Mouse (Mus musculus): ENCODE results near the gene Cbln4. TPM values are rescaled to one million over a fixed set of nuclear protein-coding genes. Genes with fewer than 3 reads are reported as not detected.

Cbln4 gene
- 37.8 and 38.2 TPM in 2 replicates for polyA plus RNA-seq (2015; fragmentation: Nextera tagmentation; extraction: Ambion mirVana)

DNA sequence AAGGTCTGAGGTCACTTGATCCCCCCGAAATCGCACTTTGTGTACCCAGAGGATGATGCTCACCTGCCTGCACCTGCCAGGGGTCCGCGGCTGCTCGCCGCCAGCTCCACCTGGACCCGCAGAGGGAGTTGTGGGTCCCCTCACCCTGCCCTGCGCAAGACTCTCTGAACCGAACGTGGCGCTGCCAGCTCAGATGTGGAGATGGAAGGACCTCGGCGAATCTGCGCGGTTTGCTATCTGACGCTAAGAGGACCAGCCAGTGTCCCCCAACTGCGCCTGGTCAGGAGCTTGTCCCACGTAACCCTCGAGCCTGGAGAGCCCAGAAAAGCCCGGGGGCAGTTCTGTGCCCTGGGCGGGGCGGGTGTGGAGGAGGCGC, at the start of gene Cbln4:
Gene Cbln4 (minus strand): TSS at position 232 of the 376 bp plus-strand sequence.
- Histone ChIP-seq H3K4me1 (replicated peaks) (peaks cover 35% of the 10 kb centered on the region), H3K4me2 (peak within 1 kb of the TSS; percentile 97), H3K27me3 (peaks cover 23% of the 10 kb centered on the region), H3K36me3 (no peaks in the 10 kb centered on the region), H3K27ac (replicated peaks) (peak within 1 kb of the TSS; percentile 71), H3K9ac (peak within 1 kb of the TSS; percentile 63), H3K9me3 (no peaks in the 10 kb centered on the region), H3K4me3 (peak within 1 kb of the TSS; percentile 56)
- ATAC-seq (ENCODE audit: low FRiP score, low read depth), result 0 out of 2 replicates have a peak, but pooled peaks have one; percentile 46
- 1% methylated on average over 23 of the region's 23 CpGs for WGBS

DNA sequence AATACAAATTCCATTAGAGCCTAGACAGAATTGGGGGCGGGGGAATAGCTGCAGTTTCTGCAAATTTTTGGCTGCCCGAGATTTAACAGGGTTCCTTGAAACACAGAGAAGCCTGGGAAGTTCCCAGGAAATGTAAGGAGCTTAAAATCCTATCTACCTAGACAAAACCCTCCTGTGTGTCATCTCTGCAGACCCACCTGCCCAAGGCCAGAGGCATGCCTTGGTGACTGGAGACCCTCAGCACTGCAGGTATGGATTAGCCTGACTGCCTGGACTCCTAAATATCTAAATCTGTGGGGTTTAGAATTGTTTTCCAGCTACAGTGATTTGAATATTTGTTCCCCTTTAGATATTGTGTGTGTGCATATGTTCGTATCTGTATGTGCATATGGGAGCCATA, 35.3 kb upstream of the Cbln4 start:
- no peak for ATAC-seq (ENCODE audit: low FRiP score, low read depth)
- Histone ChIP-seq H3K36me3 (no peaks in the 10 kb centered on the region), H3K27ac (replicated peaks) (no peak overlapping the region), H3K27me3 (no peaks in the 10 kb centered on the region), H3K9ac (no peak overlapping the region), H3K4me1 (replicated peaks) (no peaks in the 10 kb centered on the region), H3K4me2 (no peak overlapping the region), H3K4me3 (no peak overlapping the region), H3K9me3 (no peaks in the 10 kb centered on the region)
- 80% methylated on average over 3 of the region's 3 CpGs for WGBS

DNA sequence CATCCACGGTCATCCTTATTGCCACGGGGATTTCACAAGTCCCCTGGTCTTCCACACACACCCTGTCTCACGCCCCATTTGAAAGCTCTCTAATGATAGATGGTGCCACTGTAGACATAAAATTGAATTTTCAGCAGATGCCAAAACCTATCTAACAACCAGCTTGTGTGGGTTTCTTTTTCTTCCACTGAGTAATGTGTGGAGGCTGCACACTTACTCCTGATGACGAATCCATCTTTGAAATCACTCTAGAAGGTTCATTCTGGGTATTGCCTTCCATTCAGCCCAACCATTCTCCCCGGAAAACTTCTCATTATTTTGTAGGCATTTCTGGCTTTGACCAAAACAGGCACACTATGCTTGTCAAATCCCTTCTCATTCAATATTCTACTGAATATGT, 33.0 kb upstream of the Cbln4 start:
- 83% methylated on average over 5 of the region's 5 CpGs for WGBS

DNA sequence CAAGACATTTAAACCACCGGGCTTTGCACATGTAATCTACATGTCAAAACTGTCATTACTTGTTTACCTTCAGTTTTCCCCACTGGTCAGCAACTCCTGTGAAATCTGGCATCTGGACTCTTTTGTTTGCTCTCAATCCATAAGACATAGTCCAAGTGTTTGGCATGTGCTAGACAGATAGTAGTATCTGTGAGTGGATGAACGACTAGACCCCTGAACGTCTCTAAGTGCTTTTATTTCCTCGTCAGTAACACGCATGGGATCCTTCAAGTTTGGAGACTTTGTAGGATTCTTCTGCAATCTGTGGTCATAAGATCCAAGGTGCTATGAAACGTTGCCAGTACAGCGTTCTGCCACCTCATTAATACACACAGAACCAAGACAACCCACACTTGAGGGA, 19.6 kb upstream of the Cbln4 start:
- WGBS, result 95% methylated on average over 7 of the region's 7 CpGs
- Histone ChIP-seq H3K27me3 (no peaks in the 10 kb centered on the region), H3K4me1 (replicated peaks) (no peaks in the 10 kb centered on the region), H3K27ac (replicated peaks) (no peak overlapping the region), H3K4me2 (no peak overlapping the region), H3K36me3 (no peaks in the 10 kb centered on the region), H3K9ac (no peak overlapping the region), H3K9me3 (no peaks in the 10 kb centered on the region), H3K4me3 (no peak overlapping the region)
- ATAC-seq (ENCODE audit: low FRiP score, low read depth), result no peak

More for the DNA sequence above, 33.0 kb upstream of the Cbln4 start:
- Histone ChIP-seq H3K27ac (replicated peaks) (no peak overlapping the region), H3K36me3 (no peaks in the 10 kb centered on the region), H3K9me3 (no peaks in the 10 kb centered on the region), H3K4me2 (no peak overlapping the region), H3K4me3 (no peak overlapping the region), H3K4me1 (replicated peaks) (no peaks in the 10 kb centered on the region), H3K9ac (no peak overlapping the region), H3K27me3 (no peaks in the 10 kb centered on the region)
- ATAC-seq (ENCODE audit: low FRiP score, low read depth), result no peak

DNA sequence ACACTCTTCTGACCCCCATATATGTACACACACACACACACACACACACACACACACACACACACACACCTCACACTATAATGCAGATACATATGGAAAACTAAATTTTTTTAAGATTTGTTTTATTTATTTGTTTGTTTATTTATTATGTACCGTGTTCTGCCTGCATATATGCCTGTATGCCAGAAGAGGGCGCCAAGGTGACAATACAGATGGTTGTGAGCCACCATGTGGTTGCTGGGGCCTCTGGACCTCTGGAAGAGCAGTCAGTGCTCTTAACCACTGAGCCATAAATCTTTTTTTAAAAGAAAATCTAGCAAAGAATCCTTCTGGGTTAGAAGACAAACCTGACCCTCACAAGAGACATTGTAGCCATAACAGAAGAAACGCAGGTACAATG, 16.5 kb upstream of the Cbln4 start:
- Histone ChIP-seq H3K27me3 (no peaks in the 10 kb centered on the region), H3K4me3 (no peak overlapping the region), H3K4me1 (replicated peaks) (no peaks in the 10 kb centered on the region), H3K36me3 (no peaks in the 10 kb centered on the region), H3K9ac (no peak overlapping the region), H3K27ac (replicated peaks) (no peak overlapping the region), H3K9me3 (no peaks in the 10 kb centered on the region), H3K4me2 (no peak overlapping the region)
- 72% methylated on average over 3 of the region's 3 CpGs for WGBS
- ATAC-seq (ENCODE audit: low FRiP score, low read depth), result no peak

DNA sequence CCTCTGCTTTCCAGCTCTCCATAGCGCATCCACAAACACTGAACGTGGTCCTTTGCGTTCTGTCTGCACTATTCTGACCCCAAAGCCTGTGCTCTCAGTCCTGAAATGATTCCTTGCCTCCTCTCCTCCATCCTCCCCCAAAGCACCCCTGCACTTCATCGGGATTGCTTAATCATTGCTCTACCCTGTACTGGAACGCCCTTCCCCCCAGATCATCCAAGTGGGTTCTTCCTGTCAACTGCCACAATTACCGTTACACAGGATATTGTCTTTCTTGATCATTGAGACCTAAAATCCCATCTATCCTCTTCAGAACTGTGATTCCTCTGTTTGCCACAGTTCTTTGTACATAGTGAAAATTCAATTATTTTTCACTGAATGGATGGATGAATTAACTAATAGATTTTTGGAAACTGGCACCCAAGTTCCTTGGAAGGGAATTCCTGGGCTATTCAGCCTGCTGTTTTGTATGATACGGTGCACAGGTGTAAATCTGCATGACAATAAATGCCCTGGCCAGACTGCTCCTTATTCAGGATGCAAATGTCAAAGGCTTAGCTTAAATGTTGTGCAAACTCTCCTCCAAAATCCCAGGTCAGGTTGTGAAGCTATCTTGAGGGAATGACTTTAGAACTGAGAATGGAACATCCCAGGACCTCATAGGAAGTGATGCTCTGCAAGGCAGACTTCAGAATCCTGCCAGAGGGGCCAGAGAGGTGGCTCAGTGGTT, 15.8 kb upstream of the Cbln4 start:
- WGBS, result 64% methylated on average over 7 of the region's 7 CpGs
- ATAC-seq (ENCODE audit: low FRiP score, low read depth), result no peak
- H3K36me3 ChIP-seq, result no peaks in the 10 kb centered on the region

DNA sequence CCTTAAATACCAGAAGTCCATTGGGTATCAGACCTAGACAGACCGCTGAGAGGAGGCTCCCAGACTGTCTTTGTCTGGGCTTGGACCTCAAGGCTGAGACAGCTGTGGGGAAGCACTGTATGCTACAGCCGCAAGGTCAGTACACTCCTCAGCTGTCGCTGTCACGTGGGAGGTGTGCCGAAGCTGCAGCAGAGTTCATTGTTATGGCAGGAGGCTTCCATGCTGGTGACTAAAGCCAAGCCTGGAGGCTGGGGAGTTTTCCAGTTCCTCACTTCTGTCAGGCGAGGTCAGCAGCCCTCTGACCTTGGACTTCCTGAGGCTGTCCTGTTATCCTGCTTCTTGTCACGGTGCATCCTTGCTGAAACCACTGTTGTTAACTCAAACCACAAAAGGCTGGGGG, 2.7 kb upstream of the Cbln4 start:
- no peak overlapping the region for H3K9ac ChIP-seq
- 48% methylated on average over 7 of the region's 7 CpGs for WGBS
- H3K9me3 ChIP-seq, result no peaks in the 10 kb centered on the region
- no peak for ATAC-seq (ENCODE audit: low FRiP score, low read depth)
- peaks cover 24% of the 10 kb centered on the region; the same call in 1 of the 2 replicates for H3K4me1 ChIP-seq (replicated peaks)
- H3K27ac ChIP-seq (replicated peaks), result no peak overlapping the region
- no peak overlapping the region for H3K4me3 ChIP-seq
- H3K27me3 ChIP-seq, result peaks cover 20% of the 10 kb centered on the region
- no peak overlapping the region for H3K4me2 ChIP-seq
- no peaks in the 10 kb centered on the region for H3K36me3 ChIP-seq

More for the DNA sequence above, 15.8 kb upstream of the Cbln4 start:
- H3K27me3 ChIP-seq, result no peaks in the 10 kb centered on the region
- H3K4me2 ChIP-seq, result no peak overlapping the region
- H3K4me3 ChIP-seq, result no peak overlapping the region
- no peaks in the 10 kb centered on the region for H3K4me1 ChIP-seq (replicated peaks)
- H3K27ac ChIP-seq (replicated peaks), result no peak overlapping the region
- H3K9ac ChIP-seq, result no peak overlapping the region
- H3K9me3 ChIP-seq, result no peaks in the 10 kb centered on the region

DNA sequence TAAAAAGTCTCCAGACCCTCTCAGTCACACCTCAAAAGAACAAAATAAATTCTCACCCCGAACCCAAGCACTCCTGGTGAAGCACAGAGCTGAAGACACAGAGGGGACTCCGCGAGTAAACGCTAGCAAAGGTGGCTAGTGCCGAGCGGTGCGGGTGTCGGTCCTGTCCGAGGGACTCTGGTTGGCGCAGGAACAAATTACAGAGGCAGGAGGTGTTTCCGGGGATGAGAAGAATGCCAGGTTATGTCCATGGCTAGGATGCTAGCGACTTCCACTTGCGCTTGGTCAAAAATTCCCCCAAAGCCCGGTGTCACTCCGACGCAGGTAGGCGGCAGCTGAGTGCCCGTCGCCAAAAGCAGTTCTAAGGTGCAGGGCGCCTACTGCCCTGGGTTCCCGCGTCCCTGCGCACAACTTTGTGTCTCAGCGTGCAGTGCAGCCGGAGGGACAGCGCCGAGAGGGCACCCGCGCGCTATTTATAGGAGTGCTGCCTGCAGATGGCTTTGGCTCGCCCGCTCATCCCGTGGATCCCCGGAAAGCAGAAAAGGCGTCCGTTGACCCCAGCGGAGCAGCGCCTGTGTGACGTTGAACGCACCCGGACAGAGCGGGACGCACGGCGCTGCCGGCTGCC, 545 bp downstream of the Cbln4 start:
- H3K4me3 ChIP-seq, result peak overlapping the region; percentile 56
- peak overlapping the region; percentile 97 for H3K4me2 ChIP-seq
- peaks cover 23% of the 10 kb centered on the region for H3K27me3 ChIP-seq
- H3K4me1 ChIP-seq (replicated peaks), result peaks cover 35% of the 10 kb centered on the region
- no peaks in the 10 kb centered on the region for H3K36me3 ChIP-seq
- H3K9me3 ChIP-seq, result no peaks in the 10 kb centered on the region
- under 1% methylated on average over 46 of the region's 46 CpGs for WGBS
- H3K9ac ChIP-seq, result peak overlapping the region; percentile 63
- peak overlapping the region; percentile 71 for H3K27ac ChIP-seq (replicated peaks)
- ATAC-seq (ENCODE audit: low FRiP score, low read depth), result peak; percentile 49

DNA sequence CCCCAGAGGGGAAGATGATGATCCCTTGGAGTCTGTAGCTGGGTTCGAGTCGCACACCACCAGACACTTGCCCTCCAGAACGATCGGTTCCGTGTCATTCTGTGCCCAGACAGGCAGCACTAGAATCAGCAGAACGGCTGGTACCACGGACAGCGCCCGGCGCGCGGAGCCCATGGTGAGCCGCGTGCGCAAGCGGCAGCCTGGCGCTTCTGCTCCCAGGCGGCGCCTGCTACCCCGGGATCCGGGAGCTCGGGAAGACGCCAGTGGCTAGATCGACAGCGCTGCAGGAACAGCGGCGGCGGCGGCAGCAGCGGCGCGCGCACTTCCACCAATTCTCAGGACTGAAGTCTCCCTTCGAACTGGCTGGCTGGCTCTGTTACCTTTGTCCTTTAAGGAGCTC, 1.1 kb downstream of the Cbln4 start:
- Histone ChIP-seq H3K36me3 (no peaks in the 10 kb centered on the region), H3K4me1 (replicated peaks) (peaks cover 35% of the 10 kb centered on the region), H3K4me2 (peak overlapping the region; percentile 97), H3K9me3 (no peaks in the 10 kb centered on the region), H3K27me3 (peaks cover 23% of the 10 kb centered on the region), H3K9ac (peak overlapping the region; percentile 63), H3K27ac (replicated peaks) (peak overlapping the region; percentile 71), H3K4me3 (peak overlapping the region; percentile 56)
- under 1% methylated on average over 33 of the region's 34 CpGs for WGBS
- peak; percentile 46; the same call in 1 of the 2 replicates for ATAC-seq (ENCODE audit: low FRiP score, low read depth)

DNA sequence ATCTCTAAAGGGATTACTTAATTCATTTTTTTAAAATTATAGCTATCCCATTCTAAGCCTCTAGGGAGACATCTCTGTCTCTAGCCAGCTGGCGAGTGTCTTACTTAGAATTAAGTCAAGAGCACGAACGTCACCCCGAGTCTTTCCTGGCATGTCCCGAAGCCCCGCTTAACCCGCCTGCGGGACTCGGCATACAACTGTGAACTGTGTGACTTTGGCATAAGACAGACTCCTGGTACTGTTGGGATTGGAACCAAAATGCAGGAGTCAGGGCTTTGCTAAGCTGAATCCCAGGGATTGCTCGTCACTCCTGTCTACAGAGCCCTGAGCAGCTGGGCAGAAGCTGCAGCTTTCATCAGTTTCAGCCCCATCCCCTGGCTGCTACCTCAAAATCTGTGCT, 2.4 kb downstream of the Cbln4 start:
- WGBS, result 30% methylated on average over 10 of the region's 10 CpGs
- peak overlapping the region; percentile 71 for H3K27ac ChIP-seq (replicated peaks)
- H3K9ac ChIP-seq, result peak overlapping the region; percentile 26; the same call in 1 of the 2 replicates
- H3K27me3 ChIP-seq, result peaks cover 23% of the 10 kb centered on the region
- no peaks in the 10 kb centered on the region for H3K9me3 ChIP-seq
- no peaks in the 10 kb centered on the region for H3K36me3 ChIP-seq
- peak overlapping the region; percentile 56 for H3K4me3 ChIP-seq
- H3K4me1 ChIP-seq (replicated peaks), result peaks cover 35% of the 10 kb centered on the region
- peak; percentile 20; the same call in 1 of the 2 replicates for ATAC-seq (ENCODE audit: low FRiP score, low read depth)
- peak overlapping the region; percentile 97 for H3K4me2 ChIP-seq

DNA sequence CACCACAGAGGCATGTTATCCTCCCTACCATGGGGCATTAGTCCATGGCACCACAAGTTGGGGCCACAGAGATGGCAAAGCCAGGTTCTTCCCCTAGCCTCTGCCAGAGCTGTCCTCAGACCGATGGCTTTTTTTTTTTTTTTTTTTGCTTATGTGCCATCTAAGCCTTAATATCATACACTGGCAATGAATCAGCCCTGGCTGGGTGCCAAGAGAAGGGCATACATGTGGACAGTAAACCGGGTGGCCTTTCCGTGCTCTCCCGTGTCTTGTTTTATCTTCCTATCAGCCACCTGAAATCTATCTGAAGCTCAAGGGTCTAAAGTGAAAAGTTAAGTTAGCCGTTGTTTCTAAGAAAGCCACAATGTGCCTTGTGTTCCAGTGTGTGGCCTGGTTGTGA, 3.7 kb downstream of the Cbln4 start:
- H3K4me1 ChIP-seq (replicated peaks), result peaks cover 35% of the 10 kb centered on the region
- no peaks in the 10 kb centered on the region for H3K36me3 ChIP-seq
- H3K27me3 ChIP-seq, result peaks cover 21% of the 10 kb centered on the region
- ATAC-seq (ENCODE audit: low FRiP score, low read depth), result no peak
- 57% methylated on average over 5 of the region's 5 CpGs for WGBS
- H3K9ac ChIP-seq, result 0 out of 2 replicates have a peak overlapping the region, but pooled peaks have one; percentile 4
- peak overlapping the region; percentile 52 for H3K27ac ChIP-seq (replicated peaks)
- no peaks in the 10 kb centered on the region for H3K9me3 ChIP-seq
- peak overlapping the region; percentile 56 for H3K4me3 ChIP-seq
- H3K4me2 ChIP-seq, result peak overlapping the region; percentile 97

DNA sequence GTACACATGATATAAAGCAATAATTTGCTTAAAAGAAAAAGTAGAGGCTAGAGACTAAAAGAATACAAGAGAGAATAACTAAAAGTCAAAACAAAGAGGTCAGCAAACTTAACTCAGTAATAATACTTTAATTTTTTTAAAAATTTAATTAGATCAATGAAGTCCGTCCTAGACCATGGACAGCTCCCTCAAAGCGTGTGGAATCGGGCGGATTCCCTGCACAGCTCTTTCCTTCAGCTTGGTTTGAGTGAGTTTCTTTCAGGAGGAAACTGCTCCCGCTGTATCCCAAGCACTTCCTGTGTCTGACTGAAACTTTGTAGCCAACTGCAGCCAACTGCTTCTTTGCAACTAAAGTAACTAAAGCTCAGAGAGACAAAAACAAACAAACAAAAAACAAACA, 9.0 kb downstream of the Cbln4 start:
- H3K4me1 ChIP-seq (replicated peaks), result 0 out of 2 replicates have a peak, but pooled peaks cover under 1% of the 10 kb centered on the region
- H3K4me2 ChIP-seq, result no peak overlapping the region
- H3K9ac ChIP-seq, result no peak overlapping the region
- no peak for ATAC-seq (ENCODE audit: low FRiP score, low read depth)
- WGBS, result 56% methylated on average over 5 of the region's 5 CpGs
- no peak overlapping the region for H3K4me3 ChIP-seq
- no peaks in the 10 kb centered on the region for H3K36me3 ChIP-seq
- no peaks in the 10 kb centered on the region for H3K9me3 ChIP-seq
- no peak overlapping the region for H3K27ac ChIP-seq (replicated peaks)
- 0 out of 2 replicates have a peak, but pooled peaks cover under 1% of the 10 kb centered on the region for H3K27me3 ChIP-seq
